21 mouse cellular contexts compared by ENCODE assay signal in genomic region chr15:95967516-95968196, GRCm38 (mm10).
DNase-seq lines count a peak whose midpoint lies in the region; ATAC-seq lines count a peak whose summit lies in the region.
"Had no signal": no experiment of that assay in that cellular context is flagged by ENCODE, and none has a peak within 500 bp of the region (broad histone marks: within the 10 kb centered on the region; RNA-seq: fewer than 3 reads in every experiment).

No protein-coding gene starts in this region.

- WGBS in heart, embryonic 10.5 days = 91% methylated on average over 16 of the region's 16 CpGs
- WGBS in heart, embryonic 12.5 days = 87% methylated on average over 16 of the region's 16 CpGs
- WGBS in midbrain, embryonic 11.5 days = 90% methylated on average over 16 of the region's 16 CpGs
- WGBS in midbrain, embryonic 15.5 days = 71% methylated on average over 16 of the region's 16 CpGs
- 74% methylated on average over 16 of the region's 16 CpGs for WGBS in neural tube, embryonic 12.5 days
- WGBS in neural tube, embryonic 15.5 days = 62% methylated on average over 16 of the region's 16 CpGs

- no peaks in the 10 kb centered on the region for H3K9me3 ChIP-seq in heart, embryonic 10.5 days
- H3K9me3 ChIP-seq in heart, embryonic 12.5 days (replicated peaks) = no peaks in the 10 kb centered on the region
- no peaks in the 10 kb centered on the region for H3K9me3 ChIP-seq in midbrain, embryonic 11.5 days (ENCODE audit: control insufficient read depth, low read length)
- H3K9me3 ChIP-seq in midbrain, embryonic 15.5 days = no peaks in the 10 kb centered on the region
- no peaks in the 10 kb centered on the region for H3K9me3 ChIP-seq in neural tube, embryonic 12.5 days
- no peaks in the 10 kb centered on the region for H3K9me3 ChIP-seq in neural tube, embryonic 15.5 days (replicated peaks)
- H3K9me3 ChIP-seq: embryonic facial prominence, embryonic 12.5 days; forebrain, embryonic 12.5 days; heart, embryonic 15.5 days; hindbrain, embryonic 15.5 days had no signal

- no peaks in the 10 kb centered on the region for H3K4me1 ChIP-seq in heart, embryonic 10.5 days
- H3K4me1 ChIP-seq in heart, embryonic 12.5 days (replicated peaks) = peaks cover 9% of the 10 kb centered on the region; the same call in 1 of the 2 replicates
- H3K4me1 ChIP-seq in midbrain, embryonic 11.5 days (ENCODE audit: control insufficient read depth, insufficient read depth, low read length) = no peaks in the 10 kb centered on the region
- H3K4me1 ChIP-seq in midbrain, embryonic 15.5 days = peaks cover 11% of the 10 kb centered on the region
- H3K4me1 ChIP-seq in neural tube, embryonic 12.5 days = peaks cover 8% of the 10 kb centered on the region
- H3K4me1 ChIP-seq in neural tube, embryonic 15.5 days = peaks cover 21% of the 10 kb centered on the region

- DNase-seq in heart, embryonic 10.5 days (ENCODE audit: low spot score) = peak; percentile 68
- DNase-seq in midbrain, embryonic 11.5 days (ENCODE audit: low spot score, missing footprints) = peak; percentile 70
- no peak for DNase-seq in lung, postnatal 4 days
- DNase-seq: adrenal gland, adult 8-10 months; adrenal gland, postnatal 36 days; cerebellum, adult 11 months; cerebellum, adult 8-10 months; cerebellum, postnatal 14 days; embryo, embryonic 11 days; gastrocnemius, postnatal 25 days; heart, postnatal 14 days; kidney, adult 11 months had no signal

- no peaks in the 10 kb centered on the region for H3K27me3 ChIP-seq in heart, embryonic 10.5 days (ENCODE audit: insufficient read depth, poor library complexity, severe bottlenecking)
- no peaks in the 10 kb centered on the region for H3K27me3 ChIP-seq in heart, embryonic 12.5 days (replicated peaks)
- H3K27me3 ChIP-seq in midbrain, embryonic 11.5 days (ENCODE audit: control insufficient read depth, insufficient read depth, low read length) = no peaks in the 10 kb centered on the region
- no peaks in the 10 kb centered on the region for H3K27me3 ChIP-seq in midbrain, embryonic 15.5 days (replicated peaks)
- no peaks in the 10 kb centered on the region for H3K27me3 ChIP-seq in neural tube, embryonic 12.5 days (replicated peaks)
- H3K27me3 ChIP-seq in neural tube, embryonic 15.5 days (replicated peaks) = no peaks in the 10 kb centered on the region
- H3K27me3 ChIP-seq: embryonic facial prominence, embryonic 12.5 days; forebrain, embryonic 12.5 days; heart, embryonic 15.5 days; hindbrain, embryonic 15.5 days had no signal

- peaks cover 46% of the 10 kb centered on the region for H3K36me3 ChIP-seq in heart, embryonic 10.5 days
- H3K36me3 ChIP-seq in heart, embryonic 12.5 days = peaks cover 50% of the 10 kb centered on the region
- no peaks in the 10 kb centered on the region for H3K36me3 ChIP-seq in midbrain, embryonic 11.5 days (ENCODE audit: control insufficient read depth, insufficient read depth, low read length)
- H3K36me3 ChIP-seq in midbrain, embryonic 15.5 days (replicated peaks) = no peaks in the 10 kb centered on the region
- peaks cover 16% of the 10 kb centered on the region; the same call in 1 of the 2 replicates for H3K36me3 ChIP-seq in neural tube, embryonic 12.5 days
- H3K36me3 ChIP-seq in neural tube, embryonic 15.5 days = peaks cover 8% of the 10 kb centered on the region
- H3K36me3 ChIP-seq: hindbrain, embryonic 15.5 days had no signal

- no peak overlapping the region for H3K4me3 ChIP-seq in heart, embryonic 10.5 days
- no peak overlapping the region for H3K4me3 ChIP-seq in heart, embryonic 12.5 days
- H3K4me3 ChIP-seq in midbrain, embryonic 11.5 days (ENCODE audit: low read depth, low read length) = no peak overlapping the region
- H3K4me3 ChIP-seq in midbrain, embryonic 15.5 days = no peak overlapping the region
- no peak overlapping the region for H3K4me3 ChIP-seq in neural tube, embryonic 12.5 days
- H3K4me3 ChIP-seq in neural tube, embryonic 15.5 days (replicated peaks) = no peak overlapping the region
- H3K4me3 ChIP-seq: embryonic facial prominence, embryonic 12.5 days; forebrain, embryonic 12.5 days; heart, embryonic 15.5 days; hindbrain, embryonic 15.5 days had no signal

- no peak overlapping the region for H3K9ac ChIP-seq in heart, embryonic 12.5 days
- no peak overlapping the region for H3K9ac ChIP-seq in midbrain, embryonic 11.5 days (ENCODE audit: low read length)
- H3K9ac ChIP-seq in midbrain, embryonic 15.5 days = no peak overlapping the region
- no peak overlapping the region for H3K9ac ChIP-seq in neural tube, embryonic 12.5 days
- no peak overlapping the region for H3K9ac ChIP-seq in neural tube, embryonic 15.5 days (replicated peaks)
- H3K9ac ChIP-seq: embryonic facial prominence, embryonic 12.5 days; forebrain, embryonic 12.5 days; heart, embryonic 15.5 days; hindbrain, embryonic 15.5 days had no signal

- no peak overlapping the region for H3K4me2 ChIP-seq in heart, embryonic 12.5 days
- no peak overlapping the region for H3K4me2 ChIP-seq in midbrain, embryonic 11.5 days
- H3K4me2 ChIP-seq in midbrain, embryonic 15.5 days = no peak overlapping the region
- no peak overlapping the region for H3K4me2 ChIP-seq in neural tube, embryonic 12.5 days (replicated peaks)
- no peak overlapping the region for H3K4me2 ChIP-seq in neural tube, embryonic 15.5 days
- H3K4me2 ChIP-seq: embryonic facial prominence, embryonic 12.5 days; forebrain, embryonic 12.5 days; heart, embryonic 15.5 days; hindbrain, embryonic 15.5 days had no signal

- no peak overlapping the region for H3K27ac ChIP-seq in heart, embryonic 10.5 days
- H3K27ac ChIP-seq in heart, embryonic 12.5 days (ENCODE audit: poor library complexity, severe bottlenecking) = no peak overlapping the region
- no peak overlapping the region for H3K27ac ChIP-seq in midbrain, embryonic 11.5 days (ENCODE audit: low read depth, low read length)
- H3K27ac ChIP-seq in midbrain, embryonic 15.5 days = no peak overlapping the region
- H3K27ac ChIP-seq in neural tube, embryonic 12.5 days = no peak overlapping the region
- no peak overlapping the region for H3K27ac ChIP-seq in neural tube, embryonic 15.5 days (replicated peaks)
- H3K27ac ChIP-seq: embryonic facial prominence, embryonic 12.5 days; forebrain, embryonic 12.5 days; heart, embryonic 15.5 days; hindbrain, embryonic 15.5 days had no signal

- ATAC-seq in heart, embryonic 12.5 days (ENCODE audit: insufficient number of reproducible peaks, low FRiP score) = no peak
- no peak for ATAC-seq in midbrain, embryonic 11.5 days (ENCODE audit: low FRiP score)
- no peak for ATAC-seq in midbrain, embryonic 15.5 days (replicated peaks)
- ATAC-seq in neural tube, embryonic 12.5 days (ENCODE audit: low FRiP score, low read depth) = peak; percentile 33; the same call in 1 of the 2 replicates
- no peak for ATAC-seq in neural tube, embryonic 15.5 days (ENCODE audit: low FRiP score)
- ATAC-seq: forebrain, embryonic 16.5 days had no signal

Comparison
In these comparisons a context has a peak if more than half of its experiments do, and no peak if none do; other contexts are left out.
1. DNase-seq: peak in heart, embryonic 10.5 days (single experiment) and midbrain, embryonic 11.5 days (single experiment); none in lung, postnatal 4 days (0 of 2).